Mouse (Mus musculus) retina, adult 2 months (tissue): ENCODE results near the gene Kcnma1.

Experiments used
- DNase-seq: peaks from one replicate; pipeline ENCODE4 v3.0.0-alpha.2; 2012; ENCODE audit warnings: low read depth, low spot score

Gene Kcnma1

DNA sequence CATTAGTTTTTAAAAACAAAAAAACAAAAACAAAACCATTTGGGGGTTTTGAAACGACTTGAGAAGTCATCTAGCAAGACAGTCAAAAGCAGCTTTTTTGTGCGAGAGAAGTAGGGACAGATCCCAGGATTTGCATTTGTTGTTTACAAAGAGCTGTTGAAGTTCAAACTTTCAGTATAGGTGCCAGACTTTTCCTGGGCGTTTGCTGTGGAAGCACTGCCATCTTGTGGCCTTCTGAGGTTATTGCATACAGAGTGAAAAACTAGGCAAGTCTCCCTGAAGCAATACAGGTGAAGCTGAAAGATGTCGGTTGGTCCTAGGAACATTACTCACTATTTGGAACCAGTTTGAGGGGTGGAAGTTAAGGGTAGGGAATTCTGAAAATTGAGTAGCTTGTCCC lies 484.6 kb downstream of the Kcnma1 start:
- no peak for DNase-seq

DNA sequence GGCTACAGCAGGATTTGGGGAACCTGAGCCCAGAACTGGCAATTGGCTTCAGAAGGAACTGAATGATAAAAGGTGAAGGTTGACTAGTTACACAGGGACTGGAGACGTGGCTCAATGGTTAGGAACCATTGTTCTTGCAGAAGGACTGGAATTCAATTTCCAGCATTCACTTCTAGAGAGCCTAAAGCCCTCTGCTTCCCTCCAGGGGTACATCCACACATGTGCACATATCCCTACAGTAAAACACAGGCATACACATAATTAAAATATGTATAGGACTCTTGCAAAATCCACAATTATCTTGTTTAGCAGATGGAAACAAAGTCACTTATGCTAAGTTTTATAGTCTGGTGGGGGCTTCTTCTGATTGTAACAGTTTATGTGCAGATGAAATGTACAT lies 485.1 kb downstream of the Kcnma1 start:
- no peak for DNase-seq

- no peak for DNase-seq
These were observed 488.4 kb downstream of the Kcnma1 start for GRCm38 (mm10) chr14:23525910-23526309.

DNA sequence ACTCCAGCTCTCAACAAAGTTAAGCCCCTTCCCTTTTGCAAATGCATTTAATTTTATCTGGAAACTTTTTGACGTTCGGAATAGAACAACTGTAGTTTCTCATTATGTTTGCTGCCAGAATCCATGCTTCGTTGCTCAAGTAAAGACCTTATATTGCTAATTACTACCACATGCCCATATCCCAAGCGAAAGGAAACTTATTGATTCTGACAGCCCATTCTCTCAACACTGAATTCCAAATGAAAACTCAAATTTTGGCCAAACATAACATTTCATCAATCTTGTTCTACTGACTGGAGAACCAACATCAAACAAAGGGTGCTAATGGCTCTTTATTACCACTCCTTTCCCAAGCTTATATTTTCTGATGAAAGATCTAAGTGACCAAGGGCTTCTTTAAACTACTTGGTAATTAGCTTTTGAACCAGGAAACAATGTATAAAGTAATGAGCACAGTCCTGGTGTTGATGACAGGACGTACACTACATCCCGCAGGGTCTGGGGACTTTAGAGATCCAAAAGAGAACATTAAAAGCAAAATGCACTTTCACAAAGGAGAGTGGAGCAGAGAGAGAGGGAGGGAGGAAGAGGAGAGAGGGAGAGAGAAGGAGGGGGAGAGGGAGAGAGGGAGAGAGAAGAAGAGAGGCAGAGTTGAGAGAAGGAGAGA lies 490.3 kb downstream of the Kcnma1 start:
- no peak for DNase-seq

- no peak for DNase-seq
These were observed 491.6 kb downstream of the Kcnma1 start for GRCm38 (mm10) chr14:23522606-23523159.

DNA sequence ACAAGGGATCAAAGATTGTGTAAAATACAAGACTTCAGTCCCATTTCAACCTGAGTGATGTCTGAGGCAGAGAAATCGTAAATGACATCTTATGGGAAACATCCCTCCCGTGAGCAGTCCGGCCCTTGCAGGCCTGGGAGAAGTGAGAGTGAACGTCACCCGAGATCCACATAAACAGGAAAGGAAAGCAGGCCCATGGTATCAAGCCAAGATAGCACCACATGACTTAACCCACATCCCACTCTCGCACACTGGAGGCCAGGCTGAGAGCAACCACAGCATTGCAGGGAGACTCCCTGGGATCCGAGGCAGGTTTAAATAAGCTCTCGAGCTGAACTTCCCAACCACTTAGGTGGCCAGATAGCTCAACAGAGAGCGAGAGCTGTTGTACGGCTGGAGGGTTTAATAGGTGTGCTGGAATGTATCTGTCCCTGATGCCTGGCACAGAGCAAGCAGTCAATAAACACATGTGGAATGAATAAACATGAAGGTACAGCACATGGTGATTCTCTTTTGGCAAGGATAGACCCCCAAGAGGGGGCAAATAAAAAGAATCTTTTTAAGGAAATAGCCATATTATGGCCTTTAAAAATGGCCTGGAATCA lies 493.1 kb downstream of the Kcnma1 start:
- DNase-seq: no peak

GRCm38 (mm10) chr14:23517374-23517773 lies 496.9 kb downstream of the Kcnma1 start:
- DNase-seq: no peak

DNA sequence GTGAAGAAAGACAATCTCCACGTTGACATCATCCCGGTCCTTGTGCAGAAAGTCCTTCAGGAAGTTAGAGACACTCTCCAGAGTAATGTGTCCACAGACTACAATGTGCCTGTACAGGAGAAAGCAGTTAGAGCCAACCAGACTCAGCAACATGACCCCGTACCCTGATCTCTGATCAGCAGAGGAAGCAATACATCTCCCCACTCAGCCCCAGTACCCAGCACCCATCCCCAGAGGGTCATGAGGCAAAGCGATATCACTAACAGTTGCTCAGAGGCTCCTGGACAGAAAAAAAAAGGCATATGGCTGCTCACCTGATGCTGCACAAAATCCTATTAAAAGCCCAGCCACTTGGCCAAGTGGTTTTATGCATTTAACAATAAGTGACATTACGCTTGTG lies 504.5 kb downstream of the Kcnma1 start:
- DNase-seq: no peak

DNA sequence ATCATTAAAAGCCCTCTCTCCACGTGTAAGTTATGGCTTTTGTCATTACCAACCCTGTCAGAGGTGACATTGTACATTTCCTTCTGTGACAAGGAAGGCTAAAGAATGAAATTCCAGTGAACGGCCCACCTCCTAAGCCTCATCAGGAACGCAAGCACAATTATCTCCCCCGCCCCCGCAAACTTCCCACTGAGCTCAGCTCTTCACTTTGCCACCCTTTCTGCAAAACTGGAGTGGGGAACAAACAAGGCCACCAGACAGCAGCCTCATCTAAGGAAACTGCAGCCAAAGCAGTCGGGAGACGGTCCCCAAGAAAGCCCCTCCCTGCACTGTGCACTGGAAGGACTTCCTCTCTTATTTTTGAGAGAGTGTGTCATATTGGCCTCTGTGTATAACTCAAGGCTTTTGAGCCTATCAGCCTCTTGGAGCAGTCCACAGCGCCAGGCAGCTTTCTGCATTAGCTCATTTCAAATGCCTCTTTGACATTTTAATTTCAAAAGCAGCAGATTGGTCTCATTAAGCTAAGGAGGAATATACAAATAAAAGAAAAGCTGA lies 512.0 kb downstream of the Kcnma1 start:
- no peak for DNase-seq

DNA sequence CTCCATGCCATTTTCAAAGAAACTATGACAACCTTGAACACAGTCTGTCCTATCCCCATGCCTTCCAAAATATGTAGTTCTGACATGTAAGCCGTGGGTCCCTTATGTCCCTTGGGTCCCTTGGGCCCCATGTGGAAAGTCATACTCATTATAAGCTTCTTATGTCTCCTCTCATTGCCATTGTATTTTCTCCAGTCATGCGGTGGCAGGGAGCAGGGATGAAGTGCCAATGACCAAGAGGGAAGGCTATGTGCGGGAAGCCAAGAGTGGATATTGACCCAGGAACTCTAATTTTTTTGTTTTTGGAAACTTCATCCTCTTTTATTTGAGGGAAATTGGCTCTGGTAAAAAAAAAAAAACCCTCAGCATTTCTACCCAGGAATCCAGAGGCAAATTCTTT lies 517.5 kb downstream of the Kcnma1 start:
- DNase-seq: no peak

DNA sequence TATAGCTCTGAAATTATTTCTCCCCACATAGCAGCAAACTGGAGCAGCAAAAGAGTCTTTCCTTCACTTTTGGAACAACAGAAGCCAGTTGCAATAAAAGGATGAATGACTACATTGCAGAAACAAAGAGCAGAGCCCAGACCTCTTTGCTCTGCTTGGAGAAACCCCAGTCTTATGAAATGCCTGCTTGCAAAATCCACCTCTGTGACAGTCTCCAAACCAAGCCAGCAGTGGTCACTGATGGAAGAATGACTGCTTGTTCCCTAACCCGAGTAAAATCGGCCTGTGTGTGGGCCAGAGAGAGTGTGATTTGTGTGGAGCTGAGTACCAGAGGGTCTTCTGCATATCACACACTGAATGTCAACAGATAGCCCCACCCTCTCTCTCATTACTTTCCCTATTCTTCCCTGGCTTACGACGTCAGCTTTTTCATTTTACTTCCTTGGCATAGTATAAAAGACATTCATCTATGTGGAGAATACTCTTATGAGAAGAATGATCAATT lies 518.0 kb downstream of the Kcnma1 start:
- no peak for DNase-seq

DNA sequence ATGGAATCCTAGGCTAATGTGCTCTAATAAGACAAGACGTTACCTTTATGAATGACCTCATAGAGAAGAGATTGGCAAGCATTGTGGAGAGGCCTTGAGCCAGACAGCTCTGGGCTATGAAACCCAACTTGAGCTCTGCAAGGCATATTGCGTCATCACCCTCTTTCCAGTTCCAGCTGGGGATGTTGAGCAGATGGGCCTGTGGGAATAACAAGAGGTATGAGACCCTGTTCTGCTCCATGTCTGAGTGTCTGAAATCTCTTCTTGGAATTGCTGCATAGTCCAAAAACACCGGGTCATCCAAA lies 519.8 kb downstream of the Kcnma1 start:
- no peak for DNase-seq

GRCm38 (mm10) chr14:23493750-23494495 lies 520.4 kb downstream of the Kcnma1 start:
- no peak for DNase-seq

DNA sequence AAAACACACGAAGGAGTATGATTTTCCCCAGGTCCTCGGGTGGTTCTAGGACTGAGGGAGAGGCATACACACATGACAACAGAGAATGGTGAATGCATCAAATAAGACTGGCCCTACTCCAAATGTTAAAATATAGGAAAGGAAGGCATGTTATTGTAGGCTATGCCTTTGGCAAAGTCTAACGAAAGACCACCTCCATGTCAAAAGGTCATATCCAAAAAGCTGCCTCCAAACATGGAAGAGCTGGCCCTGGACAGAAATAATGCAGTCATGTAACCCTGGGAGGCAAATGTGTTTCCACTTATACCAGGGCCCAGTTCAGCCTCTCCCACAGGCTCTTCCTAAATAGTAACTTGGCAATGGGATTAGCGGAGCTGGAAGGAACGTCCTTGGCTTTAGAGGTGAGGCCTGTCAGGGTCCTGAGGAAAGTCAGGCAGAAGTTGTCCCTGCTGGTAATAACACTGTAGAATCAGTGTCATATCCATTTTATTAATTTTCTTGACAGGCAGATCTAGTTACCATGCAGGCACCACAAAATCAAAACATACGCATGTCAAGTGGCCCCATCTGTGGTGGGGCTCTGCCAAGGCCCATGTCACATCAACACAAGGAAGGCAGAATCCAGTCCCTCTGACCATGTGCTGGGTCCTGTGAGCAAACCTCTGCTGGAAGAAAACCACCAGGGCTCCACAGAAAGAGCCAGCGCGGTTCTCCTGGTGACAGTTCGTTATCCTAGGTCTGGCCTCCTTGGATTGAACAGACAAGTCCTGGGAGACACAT lies 521.5 kb downstream of the Kcnma1 start:
- no peak for DNase-seq

GRCm38 (mm10) chr14:23491359-23491758 lies 522.9 kb downstream of the Kcnma1 start:
- no peak for DNase-seq

- no peak for DNase-seq
These were observed 527.6 kb downstream of the Kcnma1 start for GRCm38 (mm10) chr14:23486687-23487086.

DNA sequence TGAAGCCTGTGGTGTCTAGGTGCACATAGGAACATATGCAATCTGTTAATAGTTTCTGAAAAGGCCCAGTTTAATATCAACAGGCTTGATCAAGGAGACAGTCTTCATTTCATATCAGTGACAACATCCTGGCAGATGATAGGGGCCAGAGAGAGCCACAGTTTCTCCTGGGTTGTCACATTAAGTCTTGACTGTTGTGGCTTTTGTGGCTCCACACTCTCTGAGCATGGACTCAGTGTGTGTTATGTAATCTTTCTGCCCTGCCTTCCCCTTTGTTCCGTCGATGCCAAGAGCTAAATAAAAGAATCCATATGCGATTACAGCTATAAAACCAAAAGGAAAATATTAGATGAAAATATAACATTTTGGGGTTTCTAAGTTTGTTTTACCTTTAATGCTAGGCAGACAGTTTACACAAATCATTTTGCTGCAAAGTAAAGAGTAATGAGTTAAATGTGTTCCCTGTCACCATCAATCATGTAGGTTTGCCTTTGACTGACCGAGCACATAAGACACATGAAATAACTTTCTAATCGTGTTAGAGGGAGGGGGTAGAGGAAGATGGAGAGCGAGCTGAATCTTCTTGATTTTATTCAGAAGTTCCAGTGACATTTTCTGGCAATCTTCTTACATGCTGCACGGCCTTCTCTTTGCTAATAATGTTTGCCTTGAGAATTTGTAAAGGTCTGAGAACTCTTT lies 528.3 kb downstream of the Kcnma1 start:
- no peak for DNase-seq

DNA sequence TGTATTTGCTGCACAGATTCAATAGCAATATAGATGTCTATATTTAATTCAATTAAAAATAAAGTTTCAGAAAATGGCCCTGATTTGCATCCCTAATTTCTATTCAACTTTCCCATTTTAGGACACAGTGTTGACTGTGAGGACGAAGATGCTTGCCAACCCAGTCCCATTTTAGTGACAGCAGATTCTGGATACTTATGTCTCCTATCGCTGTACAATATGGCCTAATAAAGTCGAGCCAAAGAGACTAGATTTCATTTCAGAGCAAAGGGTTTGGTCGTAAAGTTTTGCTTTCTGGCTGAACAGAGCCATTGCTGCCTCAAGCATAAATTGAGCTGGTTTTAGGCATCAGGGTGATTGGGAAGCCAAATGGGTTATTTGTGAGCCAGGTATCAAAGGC lies 539.2 kb downstream of the Kcnma1 start:
- no peak for DNase-seq

GRCm38 (mm10) chr14:23470071-23470470 lies 544.2 kb downstream of the Kcnma1 start:
- no peak for DNase-seq

GRCm38 (mm10) chr14:23465135-23465534 lies 549.2 kb downstream of the Kcnma1 start:
- no peak for DNase-seq

- no peak for DNase-seq
These were observed 555.7 kb downstream of the Kcnma1 start for GRCm38 (mm10) chr14:23458560-23458959.
